Mouse (Mus musculus) heart, adult 9 months (tissue): ENCODE data around the gene Rbm44.

Experiments used
- DNase-seq, 2 experiments: peaks; one replicate each; pipeline ENCODE4 v3.0.0; 2022; ENCODE audit warnings: low spot score in 2 of 2

The Rbm44 gene

DNA sequence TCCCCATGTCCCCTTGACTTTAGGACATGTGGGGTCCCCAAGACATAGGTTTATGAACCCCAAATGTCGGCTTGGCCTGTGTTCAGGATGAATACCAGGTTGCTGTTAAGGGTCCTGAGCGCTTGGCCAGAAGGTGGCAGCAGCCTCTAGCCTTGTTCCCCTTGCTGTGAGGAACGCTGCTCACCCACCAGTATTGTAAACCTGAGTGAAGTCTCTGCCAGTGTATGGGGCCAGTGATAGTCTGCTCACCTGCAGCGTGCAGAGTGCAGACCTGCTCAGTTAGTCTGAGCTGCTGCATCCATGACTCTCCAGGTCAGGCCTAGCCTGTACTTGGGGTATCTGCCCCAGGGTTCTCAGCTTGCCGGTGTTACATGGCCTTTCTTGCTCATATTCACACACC lies 34.2 kb downstream of the Rbm44 start:
- peak; percentile 42 to 60 for DNase-seq

DNA sequence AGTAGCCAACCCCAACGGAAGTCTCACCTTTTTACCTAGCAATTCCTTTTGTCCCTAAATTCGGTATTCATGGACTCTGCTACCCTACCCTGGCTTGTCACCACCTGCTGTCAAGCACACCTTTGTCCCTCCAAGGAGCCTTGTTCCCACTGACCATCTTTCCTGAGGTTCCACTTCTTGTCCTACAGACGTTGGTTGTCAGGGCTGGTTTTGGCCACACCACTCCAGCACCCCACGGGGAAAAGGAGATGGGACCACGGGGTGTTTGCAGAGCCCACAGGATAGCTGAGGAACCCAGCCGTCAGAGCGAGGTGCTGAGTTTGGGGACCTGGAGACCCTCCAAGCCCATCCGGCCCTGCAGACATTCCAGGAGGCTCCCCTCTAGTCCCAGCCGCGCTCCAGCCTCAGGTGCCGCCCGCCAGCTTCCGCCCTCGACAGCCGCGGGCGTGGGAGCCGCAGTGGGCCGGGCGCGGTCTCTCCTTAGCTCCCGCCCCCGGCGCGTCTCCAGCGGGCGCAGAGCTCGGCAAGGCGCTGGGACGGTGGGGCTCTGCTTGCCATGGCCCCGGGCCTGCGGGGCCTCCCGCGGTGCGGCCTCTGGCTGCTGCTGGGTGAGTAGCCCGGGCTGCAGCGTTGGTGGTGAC lies 34.8 kb downstream of the Rbm44 start, which contains the start of gene Ramp1:
Ramp1 (plus strand) TSS at position 290 of the 641 bp plus-strand sequence.
- DNase-seq: peak in 1 of 2 experiments; percentile 30

DNA sequence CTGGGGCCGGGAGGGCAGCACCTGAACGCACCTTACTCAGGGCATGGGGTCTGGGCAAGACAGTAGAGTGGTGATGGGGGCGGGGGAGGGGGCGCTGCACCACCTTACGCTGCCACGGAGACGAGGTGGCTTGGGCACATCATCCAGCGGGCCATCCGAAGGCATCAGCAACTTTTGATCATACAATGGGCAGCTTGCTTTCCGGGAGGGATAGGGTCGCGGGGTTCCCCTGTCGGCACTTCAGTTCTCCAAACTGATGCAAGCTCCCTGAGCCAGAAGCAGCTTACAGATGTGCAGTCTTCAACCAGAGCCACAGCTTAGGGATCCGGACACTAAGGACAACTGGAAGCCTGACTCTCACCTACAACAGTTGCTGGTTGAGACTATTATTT lies 35.3 kb downstream of the Rbm44 start:
- DNase-seq: no peak

DNA sequence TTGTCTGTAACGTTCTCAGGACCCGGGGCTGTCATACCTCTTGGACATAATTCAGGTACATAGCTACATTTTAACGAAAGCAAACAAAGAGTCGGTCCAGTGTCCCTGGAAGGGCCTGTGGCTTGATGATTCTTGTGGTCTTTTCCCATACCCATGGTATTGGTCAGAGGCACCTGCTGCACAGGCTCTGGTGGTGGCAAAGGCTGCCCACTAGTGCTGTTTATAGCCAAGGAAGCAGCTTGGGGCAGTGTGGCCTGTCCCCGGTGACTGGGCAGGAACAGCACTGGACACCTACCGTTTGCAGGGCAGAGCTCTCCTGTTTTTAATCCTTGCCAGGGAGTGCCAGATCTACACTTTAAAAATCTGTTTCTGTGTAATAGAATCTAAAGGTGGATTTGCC lies 35.8 kb downstream of the Rbm44 start:
- DNase-seq: no peak

DNA sequence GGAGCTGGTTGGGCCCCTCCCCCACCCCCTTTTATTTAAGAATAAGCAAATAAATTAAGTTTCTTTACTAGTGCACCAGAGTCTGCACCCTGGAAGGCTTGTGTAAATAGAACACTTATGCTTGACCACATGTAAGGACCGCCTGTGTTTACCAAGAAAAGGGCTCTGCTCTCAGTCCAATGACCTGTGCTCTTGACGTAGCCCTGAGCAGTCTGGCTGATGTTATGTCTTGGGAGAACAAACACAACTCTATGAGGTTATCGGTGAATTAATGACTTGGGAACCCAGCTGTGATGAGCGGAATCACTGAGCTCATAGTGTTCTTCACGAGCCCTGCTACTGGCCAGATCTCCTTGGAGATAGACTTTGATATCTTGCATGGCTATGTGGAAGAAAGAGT lies 36.4 kb downstream of the Rbm44 start:
- DNase-seq: no peak

DNA sequence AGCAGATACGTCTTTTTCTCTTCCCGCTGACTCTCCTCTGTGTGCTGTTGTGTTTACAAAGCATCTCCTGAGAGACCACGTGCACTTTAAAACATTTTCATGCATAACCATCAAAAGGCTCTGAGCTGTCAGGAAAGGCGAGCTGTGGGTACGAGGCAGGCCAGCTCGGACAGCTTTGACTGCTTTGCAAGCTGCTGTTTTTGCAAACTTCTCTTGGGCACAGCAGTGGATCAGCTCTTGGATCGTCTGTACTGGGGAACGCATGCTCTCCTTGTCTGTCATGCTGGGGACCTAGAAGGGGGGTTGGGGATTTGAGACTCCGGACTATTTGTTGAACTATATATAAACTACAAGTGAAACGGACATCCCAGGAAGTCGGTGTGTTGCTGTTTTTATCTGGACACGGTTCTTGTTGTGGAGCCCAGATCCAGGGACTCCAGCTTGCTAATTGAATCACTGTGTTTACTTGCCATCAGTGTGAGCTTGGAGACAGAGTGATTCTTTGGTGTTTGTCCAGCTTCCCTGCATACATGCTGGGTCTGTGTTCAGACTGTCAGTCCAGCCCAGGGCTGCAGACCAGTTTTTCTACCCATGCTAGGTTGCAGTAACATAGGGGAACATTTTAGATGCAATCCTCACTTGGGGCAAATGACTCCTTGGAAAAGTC lies 37.0 kb downstream of the Rbm44 start:
- no peak for DNase-seq

DNA sequence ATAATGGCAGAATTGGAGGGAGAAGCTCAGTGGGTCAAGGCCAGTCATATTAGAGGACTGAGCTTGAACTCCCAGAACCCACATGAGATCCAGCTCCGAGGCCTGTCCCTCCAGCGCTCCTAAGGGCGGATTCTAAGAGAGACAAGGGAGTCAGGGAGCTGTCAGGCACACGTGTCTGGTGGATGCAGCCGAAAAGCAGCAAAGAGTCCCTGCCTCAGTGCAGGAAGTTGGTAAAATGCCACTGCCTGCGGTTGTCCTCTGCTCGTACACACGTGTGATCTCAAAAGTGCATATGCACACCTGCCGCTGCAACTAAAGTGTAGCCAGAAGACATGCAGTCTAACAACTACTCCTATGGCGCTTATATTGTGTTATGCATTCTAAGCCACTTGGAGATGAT lies 38.4 kb downstream of the Rbm44 start:
- no peak for DNase-seq

DNA sequence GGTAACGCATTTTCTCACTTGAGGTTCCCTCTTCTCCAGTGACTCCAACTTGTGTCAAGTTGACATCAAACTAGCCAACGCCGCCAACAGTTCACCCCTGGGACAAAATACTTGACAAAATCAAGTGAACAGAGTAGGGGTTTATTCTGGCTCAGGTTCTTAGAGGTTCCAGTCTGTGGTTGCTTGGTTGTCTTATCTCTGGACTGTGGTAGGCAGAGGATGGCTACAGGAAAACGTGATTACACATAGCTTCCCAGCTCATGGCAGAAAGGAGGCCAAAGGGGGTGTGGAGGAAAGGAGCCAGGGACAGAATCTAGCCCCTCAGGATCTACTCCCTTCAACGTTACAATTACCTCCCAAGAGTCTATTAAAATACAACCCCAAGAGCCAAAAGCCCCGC lies 41.8 kb downstream of the Rbm44 start:
- no peak for DNase-seq

DNA sequence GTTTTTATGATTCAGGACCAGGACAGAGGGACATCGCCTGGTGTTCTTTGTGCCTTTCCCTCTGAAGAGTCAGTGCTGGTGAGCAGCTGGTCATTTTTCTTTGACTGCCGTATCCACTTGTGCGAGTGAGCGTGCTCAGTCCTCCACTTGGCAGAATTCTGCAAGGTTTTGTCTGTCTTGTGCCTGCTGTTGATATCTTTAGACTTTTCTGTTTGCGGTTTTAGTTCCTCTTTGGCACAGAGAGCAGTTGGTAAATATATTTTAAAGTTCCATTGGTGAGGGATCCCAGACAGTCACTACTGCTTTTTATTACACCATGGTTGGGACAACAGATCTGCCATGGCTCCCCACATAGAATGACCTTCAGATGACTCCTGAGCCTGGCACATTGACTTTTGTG lies 42.4 kb downstream of the Rbm44 start:
- peak in 1 of 2 experiments; percentile 41 for DNase-seq

DNA sequence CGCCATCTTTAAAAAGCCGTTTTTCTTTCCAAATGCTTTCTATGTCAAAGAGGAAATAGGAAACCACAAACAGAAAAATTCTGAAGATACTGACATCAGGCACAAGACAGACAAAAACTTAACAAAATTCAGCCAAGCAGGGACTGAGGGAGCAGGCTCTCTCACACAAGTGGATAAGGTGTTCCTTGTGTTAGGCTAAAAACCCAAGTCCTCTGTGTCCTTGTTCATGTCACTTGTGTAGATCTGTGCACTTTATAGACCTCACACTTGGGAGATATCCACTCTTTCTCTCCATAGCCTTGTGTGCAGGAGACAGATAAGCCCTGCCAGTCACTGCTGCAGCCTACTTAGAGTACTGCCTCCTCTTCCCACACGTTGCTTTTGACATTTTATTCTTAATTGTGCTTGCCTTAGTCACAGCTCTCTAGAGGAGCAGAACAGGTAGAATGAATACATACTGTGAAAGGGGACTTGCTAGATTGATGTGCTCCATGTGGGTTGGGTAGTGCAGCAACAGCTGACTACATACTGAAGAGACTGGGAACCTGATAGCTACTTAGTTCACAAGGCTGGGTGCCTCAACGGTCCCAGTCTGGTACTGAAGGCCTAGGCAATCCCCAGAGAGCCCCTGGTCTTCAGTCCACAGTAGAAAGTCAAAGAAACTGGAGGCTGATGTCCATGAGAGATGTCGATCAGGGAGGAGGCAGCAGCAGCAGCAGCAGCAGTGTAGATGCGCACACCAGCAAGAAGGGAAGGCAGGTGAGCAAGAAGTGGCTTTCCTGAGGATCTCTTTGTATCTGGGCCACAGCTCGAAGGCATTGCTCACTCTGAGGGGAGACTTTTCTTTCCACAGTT lies 43.1 kb downstream of the Rbm44 start:
- DNase-seq: no peak

DNA sequence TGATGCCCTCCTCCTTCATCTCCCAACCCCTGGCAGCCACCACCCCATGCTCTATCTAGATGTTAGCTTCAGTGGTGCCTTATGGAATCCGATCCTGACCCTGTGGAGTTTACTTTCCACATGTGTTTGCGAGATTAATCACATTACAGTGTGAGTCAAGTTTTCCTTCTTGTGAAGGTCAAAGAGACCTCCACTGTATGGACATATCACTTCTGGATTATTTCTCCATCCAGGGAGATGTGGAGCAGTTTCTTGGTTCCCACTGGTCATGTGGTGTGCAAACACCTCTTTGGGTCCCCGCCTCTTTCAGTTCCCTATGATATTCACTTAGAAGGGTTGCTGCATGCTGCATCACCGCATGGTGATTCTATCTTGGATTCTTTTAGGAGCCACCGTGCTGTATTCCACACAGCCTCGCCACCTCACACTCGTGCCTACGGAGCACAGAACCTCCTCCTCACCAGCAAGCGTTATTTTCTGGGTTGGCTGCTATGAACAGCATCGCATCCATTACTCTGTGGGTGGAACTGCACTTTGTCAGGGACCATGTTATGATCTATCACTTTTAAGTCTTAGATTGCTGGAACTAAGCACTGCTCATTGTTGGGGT lies 44.1 kb downstream of the Rbm44 start:
- DNase-seq: no peak

DNA sequence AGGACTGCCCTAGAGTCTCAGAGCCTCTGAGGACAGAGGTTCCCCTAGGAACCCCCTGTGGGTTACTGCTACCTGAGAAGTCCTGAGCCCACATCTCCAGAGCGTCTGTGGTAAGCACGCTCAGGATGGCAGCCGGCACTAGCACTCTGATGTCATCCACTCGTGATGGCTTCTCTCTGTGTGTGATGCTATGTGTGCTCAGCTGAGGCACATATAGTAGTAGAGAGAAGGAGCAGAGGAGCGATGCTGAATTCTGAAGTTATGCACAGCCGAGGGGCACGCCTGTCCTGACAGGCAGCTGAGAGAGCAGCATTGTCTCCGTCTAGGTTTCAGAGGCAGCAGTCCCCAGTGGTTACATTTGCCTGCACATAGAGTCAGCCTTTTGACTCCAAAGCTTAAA lies 47.3 kb downstream of the Rbm44 start:
- no peak for DNase-seq

DNA sequence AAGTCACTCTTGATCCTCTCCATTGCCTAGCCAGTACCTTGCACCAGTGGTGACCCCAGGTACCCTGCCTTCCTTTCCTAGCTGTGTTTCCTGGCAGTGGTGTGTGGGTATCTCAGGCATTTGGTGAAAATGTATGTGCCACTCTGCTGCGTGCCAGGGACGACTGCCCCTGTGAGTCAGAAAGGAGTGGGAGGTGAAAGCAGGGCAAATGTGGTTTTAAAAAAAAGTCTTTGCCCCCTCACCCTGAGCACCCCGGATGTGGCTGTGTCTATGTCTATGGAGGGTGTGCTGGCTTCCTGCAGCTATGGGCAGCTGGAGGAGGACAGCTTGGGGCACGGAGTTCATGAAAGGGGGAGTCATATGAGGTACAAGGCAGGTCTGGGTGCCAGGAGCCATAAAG lies 48.4 kb downstream of the Rbm44 start:
- no peak for DNase-seq

DNA sequence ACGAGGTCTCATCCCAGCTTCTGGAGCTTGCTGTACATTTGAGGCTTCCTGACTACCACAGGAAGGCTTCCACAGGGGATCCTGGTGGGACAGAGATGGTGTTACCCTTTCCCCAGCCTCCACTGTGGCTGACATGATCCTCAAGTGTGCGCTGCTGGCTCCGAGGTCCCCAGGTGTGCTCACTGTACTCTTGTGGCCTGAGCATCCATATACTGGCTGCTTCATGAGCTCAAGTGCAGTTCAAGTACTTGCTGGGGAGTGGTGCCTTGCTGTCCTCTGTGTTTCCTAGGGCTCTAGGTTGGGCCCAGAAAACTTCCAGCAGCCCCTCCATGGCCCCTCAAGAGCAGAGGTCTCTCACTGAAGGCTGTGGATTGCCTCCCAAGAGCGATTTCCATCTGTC lies 48.8 kb downstream of the Rbm44 start:
- no peak for DNase-seq

DNA sequence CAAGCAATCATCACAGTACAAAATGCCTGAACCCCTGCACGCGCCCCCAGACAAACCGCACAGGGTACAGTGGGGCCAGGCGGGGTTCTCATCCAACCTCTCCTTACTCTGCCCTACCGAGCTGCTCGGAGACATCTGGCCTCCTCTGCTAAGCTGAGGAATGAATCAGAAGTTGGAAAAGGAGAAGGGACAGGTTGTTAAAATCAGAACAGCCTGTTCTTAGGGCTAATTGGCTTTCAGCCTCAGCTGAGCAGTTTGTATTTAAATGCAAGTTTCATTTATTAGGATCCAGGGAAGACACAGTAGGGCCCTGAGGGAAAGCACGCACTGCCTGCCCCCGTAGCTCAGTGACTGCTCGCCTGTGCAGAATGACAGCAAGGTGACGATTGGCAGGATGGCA lies 54.9 kb downstream of the Rbm44 start:
- DNase-seq: peak in 1 of 2 experiments; percentile 27

DNA sequence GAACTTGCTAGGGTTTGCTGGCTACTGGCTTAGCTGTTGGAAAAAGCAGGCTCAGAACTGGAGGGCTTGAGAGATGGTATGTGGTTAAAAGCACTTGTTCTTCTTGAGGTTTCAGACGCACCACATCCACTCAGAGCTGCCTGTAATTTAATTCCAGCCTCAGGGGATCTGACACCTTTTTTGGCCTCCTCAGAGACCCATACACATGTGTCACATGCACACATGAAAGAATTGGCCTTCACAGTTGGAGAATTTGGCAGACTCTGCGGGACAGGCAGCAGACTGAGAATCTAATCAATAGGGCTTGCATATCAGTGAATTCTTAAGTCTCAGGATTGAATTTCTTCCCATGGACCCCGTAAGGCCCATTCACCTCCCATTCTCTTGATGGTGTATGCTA lies 56.2 kb downstream of the Rbm44 start:
- no peak for DNase-seq

DNA sequence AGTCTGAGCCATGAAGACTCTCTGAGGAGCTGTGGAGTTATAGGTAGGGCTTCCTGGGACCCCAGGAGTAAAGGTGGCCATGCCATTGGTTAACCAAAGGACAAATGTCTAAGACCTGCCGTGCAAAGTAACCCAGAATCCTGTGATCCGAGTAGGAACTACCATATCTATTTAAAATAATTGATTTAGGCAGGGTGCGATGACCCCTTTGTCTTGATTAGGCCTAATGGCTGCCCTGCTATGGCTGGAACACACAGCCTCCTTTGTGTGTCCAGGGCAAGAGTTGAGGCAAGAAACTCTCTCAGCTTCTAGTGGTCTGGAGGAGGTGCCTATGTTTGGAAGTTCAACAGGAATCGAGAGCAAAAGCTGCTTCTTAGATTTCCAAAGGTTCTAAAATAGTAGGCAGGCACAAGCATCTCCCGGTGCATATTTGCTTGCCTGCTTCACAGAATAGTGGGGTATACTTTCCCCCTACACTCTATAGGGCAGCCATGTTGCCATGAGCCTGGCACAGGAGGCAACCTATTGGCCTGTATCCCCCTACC lies 59.4 kb downstream of the Rbm44 start:
- no peak for DNase-seq

DNA sequence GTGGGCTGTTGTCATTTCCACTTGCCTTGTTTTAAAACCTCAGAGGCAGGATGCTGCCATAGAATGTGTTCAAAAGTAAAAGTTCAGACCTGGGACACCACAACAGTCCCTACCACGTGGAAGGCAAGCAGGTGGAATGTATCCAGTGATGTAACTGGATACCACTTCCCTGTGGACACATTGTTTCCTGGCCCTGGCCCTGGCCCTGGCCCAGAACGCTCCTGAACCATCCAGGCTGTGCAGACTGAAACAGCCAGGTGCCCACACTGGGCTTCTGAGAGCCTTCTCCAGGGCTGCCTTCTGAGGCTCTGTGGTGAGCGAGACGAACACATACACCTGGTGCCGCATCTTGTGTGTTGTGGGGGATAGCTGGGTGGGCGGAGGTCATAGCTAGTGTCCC lies 60.8 kb downstream of the Rbm44 start:
- DNase-seq: no peak

DNA sequence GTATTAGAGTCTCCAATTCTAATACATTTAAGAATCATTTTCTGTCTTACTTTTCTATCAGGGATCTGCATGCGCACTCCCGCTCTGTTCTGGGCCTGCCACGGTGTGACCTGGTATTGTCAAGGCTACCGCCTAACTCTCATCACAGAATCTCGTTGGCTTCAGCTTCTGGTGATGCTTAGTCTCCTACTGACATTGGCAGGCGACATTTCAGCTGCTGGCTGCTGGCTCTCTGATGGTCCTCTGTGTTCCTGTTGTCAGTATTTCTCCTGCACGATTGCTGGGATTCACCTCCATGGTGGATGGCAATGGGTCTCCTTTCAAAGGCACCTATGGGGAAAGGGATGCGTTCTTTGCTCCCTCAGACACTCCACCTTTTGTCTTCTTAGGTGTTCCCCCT lies 61.4 kb downstream of the Rbm44 start:
- no peak for DNase-seq

DNA sequence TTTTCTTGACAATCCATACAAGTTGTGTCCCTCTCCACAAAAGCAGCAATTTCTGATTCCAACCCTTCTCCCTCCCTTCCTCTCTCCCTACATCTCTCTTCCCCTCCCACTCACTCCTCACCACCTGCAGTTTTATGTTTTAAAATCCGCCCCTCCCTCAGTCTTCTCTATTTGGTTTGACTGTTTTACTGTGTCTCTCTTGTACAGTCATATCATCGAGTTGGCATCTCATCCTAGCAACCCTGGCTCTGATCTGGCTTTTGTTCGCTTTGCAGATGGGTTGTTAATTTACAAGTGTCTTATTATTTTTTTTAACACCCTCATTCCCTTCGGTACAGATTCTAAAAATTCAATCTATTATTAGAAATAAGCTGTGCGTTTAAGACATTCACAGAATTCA lies 62.0 kb downstream of the Rbm44 start:
- no peak for DNase-seq

DNA sequence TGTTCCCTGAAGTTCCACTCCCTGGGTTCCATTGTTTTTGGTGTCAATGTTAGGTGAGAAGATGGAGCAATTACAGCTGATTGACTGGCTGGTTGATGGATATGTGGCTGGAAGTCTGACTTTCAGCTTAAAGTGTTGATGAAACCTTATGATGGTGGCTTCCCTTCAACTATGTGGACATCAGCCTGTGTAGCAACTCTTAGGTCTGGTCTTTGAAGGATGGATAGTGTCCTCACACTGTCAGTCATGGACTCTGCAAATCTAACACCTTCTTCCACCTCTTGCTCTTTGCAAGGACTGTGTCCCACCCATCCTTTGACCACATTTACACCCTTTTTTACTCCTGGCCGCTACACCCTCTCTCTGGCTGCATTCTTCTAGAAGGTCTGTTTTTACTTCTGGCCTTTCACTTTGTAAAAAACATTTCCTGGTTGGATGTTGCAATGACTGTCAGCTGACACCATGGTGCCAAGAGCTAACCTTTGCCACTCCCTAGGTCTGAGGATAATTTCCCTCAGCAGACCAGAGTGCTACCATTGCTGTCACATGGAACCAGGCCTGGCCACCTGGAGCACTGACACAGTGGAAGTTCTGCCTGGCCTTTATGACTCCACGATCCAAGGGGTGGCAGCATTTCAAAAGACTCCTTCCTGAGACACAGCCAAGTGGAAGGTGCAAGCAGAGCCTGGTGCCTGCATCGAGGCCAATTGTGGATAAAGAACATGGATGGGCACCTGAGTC lies 62.6 kb downstream of the Rbm44 start:
- DNase-seq: no peak
